Mouse (Mus musculus) T-cell, adult 2 months (primary cell): ENCODE data around the gene Ddb2.

ENCODE experiments used
- DNase-seq: peaks from one replicate; pipeline ENCODE4 v3.0.0; 2022; ENCODE audit warnings: low spot score

Gene Ddb2

DNA sequence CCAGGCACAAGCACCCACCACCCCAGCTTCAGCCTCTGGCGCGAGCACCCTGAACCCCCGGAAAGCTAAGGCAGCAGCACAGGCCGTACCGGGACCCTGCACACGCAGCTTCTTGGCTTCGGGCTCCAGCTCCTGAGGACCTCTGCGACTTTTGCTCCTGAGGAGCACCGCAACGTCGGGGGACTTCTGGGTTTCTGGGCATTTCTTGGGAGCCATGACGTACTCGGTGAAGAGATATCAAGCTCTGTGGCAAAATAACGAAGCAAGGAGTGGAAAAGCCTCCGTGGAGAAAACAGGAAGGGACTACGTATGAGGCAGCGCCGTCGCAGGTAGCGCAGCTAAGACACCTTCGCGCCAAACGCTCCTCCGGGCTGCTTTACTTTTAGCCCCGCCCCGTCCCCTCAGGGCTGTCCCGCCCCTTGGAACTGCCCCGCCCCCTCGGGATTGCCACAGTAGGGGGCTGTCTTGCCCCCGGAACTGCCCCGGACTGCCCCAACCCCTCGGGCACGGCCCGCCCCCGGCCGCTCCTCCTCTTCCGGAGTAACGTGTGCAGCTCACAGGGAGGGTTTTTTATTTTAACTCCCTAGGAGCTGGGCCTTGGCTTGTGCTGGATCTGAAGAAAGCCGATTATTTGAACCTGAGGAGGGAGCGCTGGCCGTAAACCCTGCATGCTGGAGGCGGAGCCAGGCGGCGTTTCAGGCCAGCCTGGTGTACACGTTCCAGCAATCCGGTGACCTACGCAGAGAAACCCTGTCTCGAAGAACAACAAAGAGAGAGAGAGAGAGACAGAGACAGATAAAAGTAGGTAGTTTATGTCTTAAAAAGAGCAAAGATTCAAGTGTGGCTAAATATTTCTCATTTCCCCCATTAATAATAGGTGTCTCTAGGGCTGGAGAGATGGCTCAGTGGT lies at the start of gene Ddb2:
Gene Ddb2, minus strand, starts transcription at position 382 of the 910 bp plus-strand sequence.
- peak; percentile 95 for DNase-seq

DNA sequence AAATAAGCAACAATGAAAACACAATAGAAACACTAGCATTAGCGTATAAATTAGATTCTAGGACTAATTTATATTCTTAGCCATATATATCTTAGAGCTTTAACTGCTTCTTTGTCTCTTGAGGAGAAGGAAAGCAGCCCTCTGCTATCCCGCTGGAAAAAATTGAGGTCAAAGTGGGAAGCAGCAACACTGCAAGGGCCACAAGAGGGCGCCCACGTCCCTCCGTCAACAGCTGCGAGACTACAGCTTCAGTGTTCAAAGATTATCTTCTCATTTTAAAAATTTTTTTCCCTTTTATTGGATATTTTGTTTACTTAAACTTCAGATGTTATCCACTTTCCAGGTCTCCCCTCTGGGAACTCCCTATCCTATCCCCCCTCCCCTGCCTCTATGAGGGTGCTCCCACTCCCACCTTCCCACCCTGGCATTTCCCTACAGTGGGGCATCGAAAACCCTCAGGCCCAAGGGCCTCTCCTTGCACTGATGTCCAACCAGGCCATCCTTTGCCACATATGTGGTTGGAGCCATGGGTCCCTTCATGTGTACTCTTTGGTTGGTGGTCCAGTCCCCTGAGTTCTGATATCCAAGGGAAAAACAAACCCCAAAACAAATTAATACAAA lies 49.2 kb upstream of the Ddb2 start:
- DNase-seq, result no peak

DNA sequence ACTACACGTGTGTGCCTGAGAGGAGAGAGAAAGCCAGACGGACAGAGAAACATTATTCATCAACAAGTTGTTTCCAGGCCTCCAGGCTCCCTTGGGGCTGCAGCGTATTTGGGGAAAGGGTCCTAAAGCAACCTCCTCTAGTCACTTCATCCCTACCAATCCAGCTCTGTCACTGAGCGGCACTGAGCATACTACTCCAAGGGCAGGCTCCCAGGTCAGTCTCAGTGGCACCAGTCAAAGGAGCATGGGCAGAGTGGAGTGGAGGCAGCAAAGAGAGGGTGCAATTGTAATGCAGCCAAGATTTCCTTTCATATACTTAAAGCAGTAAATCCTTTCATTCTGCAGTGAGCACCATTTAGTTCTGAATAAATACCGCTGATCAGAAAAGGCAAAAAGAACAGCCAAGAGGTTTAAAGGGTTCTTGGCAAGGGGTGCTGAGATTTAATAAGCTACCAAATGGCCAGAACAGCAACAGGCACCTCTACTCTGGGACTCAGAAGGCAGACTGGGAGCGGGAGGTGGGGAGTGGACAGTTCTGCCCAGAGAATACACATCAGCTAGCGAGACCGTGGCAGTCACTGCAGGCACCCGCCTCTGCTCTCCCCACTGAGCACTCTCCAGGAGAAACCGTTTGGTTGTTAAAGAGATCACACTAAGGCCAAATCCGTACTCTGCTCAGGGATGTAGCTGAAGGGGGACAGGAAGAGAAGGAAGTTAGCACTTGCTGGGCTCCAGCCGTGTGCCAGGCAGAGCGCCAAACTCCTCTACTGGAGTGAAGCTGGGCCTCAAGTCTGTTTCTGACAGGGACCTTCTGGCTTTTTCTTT lies 47.8 kb upstream of the Ddb2 start:
- no peak for DNase-seq

DNA sequence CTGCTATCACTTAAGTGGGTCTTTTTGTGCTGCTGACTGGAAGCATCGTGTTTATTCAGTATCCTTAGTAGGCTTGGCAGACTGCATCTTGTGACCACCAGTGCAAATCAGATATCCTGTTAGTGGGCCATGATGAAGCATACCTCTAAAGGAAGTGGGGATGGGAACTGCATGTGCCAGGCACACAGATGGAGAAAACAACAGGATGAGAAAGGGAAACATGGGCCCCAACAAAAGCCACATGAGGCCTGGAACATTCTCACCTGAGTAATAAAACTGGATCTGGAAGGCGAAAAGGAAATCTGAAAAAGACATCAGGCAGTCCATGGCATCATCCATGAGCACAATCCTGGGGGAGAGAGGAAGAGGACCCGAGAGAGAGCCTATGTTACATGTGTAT lies 47.2 kb upstream of the Ddb2 start:
- no peak for DNase-seq

DNA sequence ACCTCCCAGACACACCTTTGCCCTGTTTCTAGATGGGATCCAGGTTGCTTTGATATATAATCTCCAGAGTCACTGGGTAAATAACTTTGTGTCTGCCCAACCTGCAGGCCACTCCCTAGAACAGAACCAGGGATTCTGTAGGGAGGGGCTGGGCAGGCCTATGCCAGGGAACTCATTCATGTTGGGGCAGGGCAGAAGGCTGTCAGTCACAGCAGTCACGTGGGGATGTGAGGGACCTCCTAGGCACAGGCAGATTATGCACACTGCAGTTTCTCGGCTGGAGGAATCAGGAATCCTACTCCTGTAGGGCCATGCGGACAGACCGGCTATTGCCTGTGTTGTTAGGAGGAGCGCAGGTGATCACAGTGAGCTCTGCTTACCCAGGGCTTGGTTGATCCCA lies 44.6 kb upstream of the Ddb2 start:
- DNase-seq, result no peak

DNA sequence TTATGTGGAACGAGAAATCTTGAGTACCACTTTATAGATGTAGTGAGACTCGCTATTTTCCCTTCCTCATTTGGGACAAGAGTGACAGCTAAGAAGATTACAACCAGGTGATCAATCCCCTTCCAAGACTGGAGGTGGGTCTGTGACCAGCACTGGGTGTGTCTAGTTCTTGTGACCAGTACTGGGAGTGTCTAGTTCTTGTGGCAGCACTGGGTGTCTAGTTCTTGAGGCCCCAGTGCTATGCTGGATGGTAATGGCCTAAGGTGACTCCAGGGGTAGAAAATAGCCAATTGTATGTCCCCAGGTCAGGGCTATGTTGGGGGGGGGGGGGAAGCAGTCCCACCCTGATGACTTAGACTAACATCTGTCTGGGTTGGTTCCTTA lies 42.6 kb upstream of the Ddb2 start:
- no peak for DNase-seq

DNA sequence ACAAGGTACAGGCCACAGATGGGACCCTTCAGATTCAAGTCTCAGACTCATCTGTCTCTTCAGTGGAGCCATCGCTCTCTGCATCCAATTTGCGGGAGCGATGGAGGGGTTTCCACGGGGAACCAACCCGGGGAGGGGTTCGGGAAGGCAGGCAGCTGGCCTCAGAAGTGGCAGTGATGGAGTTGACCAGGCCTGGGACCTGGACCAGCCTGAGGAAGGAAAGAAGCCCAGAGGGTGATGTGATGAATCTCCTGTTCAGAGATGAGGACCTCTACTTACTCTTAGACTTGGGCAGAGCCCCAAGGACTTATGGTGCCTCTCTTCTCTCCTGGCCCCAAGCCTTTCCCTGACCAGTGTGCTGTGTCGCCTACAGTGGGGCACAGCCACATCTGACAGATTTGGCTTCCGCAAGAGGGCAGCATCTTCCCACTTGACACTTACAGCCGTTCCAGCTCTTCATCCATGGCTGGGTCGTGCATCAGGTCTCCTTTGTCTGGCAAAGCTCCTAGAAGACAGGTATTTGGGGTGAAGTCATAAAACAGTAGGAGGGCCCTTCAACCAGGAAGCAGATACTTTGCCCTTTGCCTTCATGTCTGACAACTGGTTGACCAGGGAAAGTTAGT lies 42.1 kb upstream of the Ddb2 start:
- DNase-seq, result no peak

DNA sequence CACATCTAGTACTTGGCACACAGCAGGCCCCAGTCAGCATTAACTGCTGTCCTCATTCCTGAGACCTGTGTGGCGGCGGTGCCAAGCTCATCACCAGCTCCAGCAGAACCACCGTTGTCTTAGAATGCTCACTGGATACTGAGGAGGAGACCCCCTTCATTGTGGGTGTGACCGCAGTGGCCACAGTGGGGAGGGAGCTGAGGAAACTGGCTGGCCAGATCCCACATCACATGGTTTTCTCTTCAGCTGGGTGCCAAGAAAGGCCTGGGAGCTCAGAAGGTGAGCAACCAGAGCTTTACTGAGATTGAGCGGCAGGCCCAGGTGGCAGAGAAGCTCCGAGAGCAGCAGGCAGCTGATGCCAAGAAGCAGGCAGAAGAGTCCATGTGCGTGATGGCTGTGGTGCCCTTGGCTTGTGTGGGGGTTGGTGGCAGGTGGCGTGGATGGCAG lies 32.9 kb upstream of the Ddb2 start:
- no peak for DNase-seq

DNA sequence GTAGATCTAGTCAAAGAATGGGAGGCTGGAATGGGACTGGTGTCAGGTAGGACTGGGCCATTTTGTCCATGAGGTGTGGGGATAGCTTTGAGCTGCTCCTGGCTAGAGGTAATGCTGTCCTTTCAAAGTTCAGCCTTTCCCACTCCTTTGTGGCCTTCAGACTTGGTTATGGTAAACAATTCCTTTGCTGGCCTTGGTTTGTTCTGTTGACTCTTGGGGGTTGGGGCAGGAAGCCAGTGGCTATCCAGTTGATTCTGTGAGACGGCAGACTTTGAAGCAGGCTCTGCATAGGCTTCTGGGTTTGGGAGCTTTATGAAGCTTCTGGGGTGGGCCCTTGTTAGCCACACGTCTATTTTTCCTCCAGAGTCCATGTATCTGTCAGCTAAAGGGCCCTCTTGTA lies 31.9 kb upstream of the Ddb2 start:
- DNase-seq, result no peak

DNA sequence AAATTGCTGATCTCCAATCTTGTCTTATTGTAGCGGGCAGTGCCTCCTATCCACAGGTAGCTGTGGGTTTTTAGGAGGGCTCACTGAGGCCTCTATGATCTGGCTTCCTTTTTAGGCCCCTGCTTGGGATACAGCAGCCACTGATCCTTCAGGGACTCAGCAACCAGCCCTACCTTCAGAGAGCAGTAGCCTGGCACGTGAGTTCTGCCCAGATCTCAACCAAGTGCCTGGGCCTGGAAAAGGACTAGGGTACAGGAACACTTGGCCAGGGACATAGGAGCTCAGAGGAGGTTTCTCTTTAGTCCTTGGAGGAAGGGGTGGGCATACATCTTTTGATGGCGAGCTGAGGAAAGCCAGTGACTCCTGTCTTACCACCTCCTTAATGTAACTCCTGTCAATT lies 31.3 kb upstream of the Ddb2 start:
- DNase-seq, result no peak

DNA sequence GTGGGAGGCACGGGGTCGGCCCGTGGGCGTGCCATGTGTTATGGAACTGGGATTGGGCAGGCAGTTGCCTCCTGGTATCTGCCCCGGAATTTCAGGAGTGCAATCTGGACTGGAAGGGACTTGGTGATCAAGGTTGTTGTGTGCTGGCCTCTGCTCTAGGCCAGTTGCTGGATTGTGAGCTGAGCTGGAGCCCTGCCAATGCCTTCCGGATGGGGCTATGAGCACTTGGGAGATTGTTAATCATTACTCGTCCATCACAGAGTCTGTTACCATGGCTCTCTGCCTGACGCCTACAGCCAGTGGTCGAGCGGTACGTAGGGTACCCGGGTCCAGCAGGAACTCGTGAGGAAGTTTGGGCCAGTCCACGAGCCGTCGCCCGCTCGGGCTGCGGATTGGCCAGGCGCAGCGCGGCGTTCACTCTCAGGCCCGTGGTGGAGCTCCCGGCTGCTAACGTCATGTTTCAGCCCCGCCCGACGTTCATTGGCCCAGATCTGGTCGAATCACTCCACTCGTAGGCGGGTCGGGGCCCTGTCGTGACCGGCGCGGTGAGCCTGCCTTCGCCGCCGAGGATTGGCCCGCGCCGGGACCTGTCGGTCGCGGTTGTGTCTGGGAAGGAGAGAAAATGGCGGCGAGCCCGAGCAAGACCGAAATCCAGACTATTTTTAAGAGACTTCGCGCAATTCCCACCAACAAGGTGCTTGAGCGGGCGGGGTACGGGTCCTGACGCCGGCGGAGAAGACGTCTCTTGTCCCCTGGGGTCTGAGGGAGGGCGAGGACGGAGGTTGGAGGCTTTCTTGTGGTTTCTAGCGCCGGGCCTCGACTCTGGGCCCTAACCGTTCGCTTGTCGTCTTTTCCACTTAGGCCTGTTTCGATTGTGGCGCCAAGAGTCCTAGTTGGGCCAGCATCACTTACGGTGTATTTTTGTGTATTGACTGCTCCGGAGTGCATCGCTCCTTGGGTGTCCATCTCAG lies 28.2 kb upstream of the Ddb2 start, which contains the start of gene Arfgap2:
Gene Arfgap2, plus strand, starts transcription at position 264 of the 971 bp plus-strand sequence.
- DNase-seq, result peak; percentile 93

DNA sequence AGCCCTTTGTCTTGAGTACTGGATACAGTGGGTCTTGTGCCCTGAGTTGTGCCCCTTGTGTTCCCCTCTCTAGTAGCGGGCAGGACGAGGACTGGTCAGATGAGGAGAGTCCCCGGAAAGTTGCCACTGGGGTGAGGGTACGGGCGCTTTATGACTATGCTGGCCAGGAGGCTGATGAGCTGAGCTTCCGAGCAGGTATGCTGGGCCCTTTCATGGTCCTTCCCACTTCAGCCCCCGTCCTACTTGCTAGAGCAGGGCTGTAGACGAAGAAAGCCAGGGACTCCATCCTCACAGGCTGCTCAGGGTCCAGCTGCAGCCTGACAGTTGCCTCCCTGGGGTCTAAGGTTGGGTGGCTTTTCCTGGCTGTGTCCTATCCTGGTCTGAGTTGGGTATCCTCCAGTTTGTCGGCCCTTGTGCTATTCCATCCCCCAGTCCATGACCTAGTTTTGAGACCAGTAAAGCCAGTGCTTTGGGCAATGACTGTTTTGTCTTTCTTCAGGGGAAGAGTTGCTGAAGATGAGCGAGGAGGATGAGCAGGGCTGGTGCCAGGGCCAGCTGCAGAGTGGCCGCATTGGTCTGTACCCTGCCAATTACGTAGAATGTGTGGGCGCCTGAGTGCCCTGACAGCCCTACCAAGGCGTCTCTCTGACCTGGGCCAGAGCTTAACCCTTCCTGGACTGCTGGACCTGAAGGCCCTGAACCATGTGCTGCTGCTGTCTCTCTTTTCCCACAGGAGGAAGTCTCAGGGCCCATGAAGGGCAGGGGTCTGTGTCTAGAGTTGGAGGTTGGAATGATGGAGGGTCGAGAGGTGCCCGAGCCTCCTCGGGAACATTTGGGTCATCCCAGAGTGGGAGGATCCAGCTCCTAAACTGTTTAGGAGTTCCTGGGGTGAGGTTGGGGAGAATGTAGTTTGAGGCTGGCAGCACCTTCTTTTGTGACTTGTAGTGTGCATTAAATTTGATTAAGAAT lies 27.2 kb upstream of the Ddb2 start:
- no peak for DNase-seq

DNA sequence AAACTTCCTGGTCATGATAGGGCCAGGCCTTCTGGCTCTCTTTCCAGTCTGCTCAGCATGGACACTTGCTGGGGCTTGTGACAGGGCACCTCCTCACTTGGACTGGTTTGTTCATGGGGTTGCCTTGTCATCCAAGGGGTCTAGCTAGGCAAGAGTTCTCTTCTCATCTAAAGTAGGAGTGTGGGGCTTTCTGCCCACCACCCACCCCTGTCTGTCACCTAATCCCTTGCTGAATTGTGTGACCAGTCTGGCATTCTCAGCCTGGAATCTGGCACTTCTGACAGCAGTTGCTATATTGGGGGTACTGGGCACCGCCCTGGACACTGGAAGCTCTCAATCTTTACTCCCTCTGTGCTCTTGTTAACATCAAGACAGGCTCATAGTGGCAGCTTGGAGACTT lies 22.7 kb upstream of the Ddb2 start:
- no peak for DNase-seq

DNA sequence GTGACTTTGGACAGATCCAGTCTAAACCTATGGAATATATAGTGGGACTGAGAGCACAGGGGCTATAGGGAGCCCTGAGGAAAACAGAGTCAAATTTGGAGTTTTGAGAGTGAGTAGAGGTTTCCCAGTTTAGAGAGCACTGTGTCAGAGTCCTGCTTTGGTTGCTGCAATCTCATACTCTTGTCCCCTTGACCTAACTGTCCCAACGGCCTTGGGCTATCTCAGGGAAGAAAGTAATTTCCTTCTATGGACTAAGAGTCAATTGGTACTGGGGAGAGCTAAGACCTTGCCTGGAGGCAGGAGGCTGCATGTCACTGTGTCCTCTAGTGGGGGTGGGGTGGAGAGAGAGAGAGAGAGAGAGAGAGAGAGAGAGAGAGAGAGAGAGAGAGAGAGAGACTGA lies 22.0 kb upstream of the Ddb2 start:
- DNase-seq, result no peak

DNA sequence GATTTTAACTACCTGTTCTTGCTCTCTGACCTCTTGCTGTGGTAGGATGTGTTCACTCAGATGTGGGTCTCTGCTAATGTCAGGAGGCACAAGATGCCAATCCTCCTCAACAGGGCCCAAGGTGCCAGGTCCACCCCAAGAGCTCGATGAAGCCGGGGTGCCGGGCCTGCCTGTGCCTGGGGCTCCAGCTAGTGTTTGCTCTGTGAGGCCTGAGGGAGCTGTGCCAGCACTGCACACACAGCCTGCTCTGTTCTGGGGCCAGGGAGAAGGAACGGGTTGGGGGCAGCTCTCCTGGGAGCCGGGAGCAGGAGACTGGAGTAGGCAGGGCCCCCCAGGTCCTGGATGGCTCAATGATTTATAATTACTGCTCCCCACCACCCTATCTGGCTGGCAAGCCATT lies 21.3 kb upstream of the Ddb2 start:
- DNase-seq, result no peak

DNA sequence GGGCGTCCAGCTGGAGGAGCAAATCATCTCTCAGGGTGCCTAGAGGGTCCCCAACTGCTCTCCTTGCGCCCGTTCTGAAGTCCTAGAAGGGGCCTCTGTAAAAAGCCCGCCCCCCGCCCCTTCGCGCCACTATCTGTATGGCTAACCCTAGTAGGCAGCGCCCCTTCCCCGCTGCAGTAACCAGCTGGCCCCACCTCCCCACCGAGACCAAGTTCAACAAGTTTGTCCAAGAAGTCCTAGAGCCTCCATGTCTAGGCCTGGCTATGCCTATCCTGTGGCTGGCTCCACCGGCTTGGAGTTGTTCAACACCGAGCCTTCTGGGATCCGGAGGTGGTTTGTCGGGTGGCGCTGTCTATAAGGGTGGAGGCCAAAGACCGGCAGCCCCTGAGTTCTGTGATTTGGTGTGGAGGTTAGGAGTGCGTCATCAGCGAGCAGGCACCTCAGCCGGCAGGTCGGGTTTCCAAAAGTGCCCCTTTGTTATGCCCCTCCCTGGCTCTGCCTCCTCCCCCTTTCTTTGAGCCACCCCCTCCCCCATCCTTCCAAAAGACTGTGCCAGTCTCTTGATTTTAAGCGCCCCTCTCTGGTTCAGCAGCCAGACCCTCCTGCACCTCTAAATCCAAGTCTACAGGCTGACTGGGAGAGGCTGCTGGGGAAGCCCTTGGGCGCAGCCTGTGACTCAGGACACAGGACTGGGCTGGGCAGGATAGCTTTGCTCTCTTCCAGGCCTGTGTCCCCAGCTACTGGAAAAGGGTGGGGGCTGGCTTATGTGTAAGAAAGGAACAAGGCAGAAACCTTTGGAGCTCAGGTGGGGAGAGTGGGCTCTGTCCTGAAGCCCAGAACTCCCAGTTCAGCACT lies 20.6 kb upstream of the Ddb2 start:
- peak; percentile 64 for DNase-seq

DNA sequence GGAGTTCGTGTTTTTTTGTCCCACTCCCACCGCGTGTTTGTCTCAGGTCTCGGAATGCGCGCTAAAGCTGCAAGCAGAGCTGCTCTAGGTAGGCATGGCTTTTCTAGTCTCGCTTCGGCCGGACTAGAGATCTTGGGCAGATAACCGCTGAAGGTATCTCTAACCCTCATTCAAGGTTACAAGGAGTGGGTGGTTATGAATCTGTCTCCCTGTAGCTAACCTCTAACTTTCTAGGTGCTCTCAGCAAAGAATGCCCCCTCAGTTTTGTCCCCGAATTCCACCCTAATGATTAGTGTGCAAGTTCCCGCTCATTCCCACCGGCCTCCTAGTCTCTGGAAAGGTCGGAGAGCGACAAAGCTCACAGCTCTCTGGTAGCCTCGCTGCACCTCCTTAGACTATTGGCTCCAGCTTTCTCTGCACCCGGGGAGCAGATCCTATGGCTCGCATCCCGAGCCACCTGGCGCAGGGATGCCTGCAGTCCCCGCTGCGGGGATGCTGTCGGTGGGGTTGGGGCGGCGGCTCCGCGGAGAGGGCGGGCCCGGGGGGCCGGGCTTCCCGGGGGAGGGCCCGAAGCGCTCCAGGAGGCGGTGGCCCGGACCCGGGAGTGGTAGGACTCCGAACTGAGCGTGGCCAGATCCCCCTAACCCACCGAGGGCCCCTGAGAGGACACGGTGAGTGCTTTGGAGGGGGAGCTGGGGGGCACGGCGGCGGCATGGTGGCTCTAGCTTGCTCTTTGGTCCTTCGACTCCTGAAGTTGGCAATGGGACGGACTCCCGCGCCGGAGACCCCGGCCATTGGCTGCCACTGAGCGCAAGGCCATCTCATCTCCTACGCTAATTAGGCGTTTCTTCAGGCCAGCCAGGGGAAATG lies 19.7 kb upstream of the Ddb2 start:
- peak; percentile 32 for DNase-seq

DNA sequence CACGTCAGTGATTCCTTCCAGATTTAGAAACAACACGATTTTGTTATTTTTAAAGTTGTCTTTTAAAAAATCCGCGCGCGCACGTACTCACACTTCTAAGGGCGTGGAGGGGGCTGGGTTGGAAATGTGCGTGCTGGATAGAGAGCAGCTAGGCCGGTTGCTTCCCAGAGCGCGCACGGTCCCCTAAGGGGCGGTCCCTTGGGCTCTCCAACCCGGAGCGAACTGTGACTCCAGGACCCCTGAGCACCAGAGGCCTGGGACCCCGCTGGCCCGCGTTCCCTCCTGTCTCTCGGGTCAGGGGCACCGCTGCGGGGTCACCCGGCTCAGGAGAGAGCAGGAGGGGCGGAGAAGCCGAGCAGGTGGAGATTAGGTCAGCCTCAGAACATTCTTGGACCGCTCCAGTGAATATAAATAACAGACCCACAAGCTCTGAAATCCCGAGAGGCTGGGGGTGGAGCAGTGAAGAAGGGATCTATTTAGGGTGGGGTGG lies 18.9 kb upstream of the Ddb2 start, which contains the start of gene Pacsin3:
Gene Pacsin3, plus strand, starts transcription at position 294 of the 490 bp plus-strand sequence.
- peak; percentile 25 for DNase-seq
